Mouse (Mus musculus) limb, embryonic 14.5 days (tissue): Measurements from ENCODE around the gene Uchl1. TPM values are rescaled to one million over a fixed set of nuclear protein-coding genes. Genes with fewer than 3 reads are reported as not detected.

Experiments used
- ATAC-seq: fragments of 200-750 bp; cut with Nextera tagmentation; 2 replicates; pipeline ENCODE4 v1.8.0; 2017; ENCODE audit warnings: low read depth, moderate number of reproducible peaks, moderate TSS enrichment; ENCODE audit not compliant: low FRiP score
- DNase-seq: peaks from one replicate; pipeline ENCODE4 v3.0.0-alpha.2; 2015; ENCODE audit warnings: low spot score
- H3K27ac ChIP-seq: fragments of 300-500 bp; sonication (generic); replicated peaks from 2 replicates; pipeline ENCODE4 v1.5.1; 2014; ENCODE audit warnings: low read depth, mild to moderate bottlenecking, low read length, moderate library complexity, mixed read lengths
- H3K27me3 ChIP-seq: fragments of 300-500 bp; sonication (generic); 2 replicates; pipeline ENCODE4 v1.6.1; 2014; ENCODE audit warnings: low read length, mixed read lengths; ENCODE audit not compliant: control insufficient read depth, insufficient read depth
- H3K36me3 ChIP-seq: fragments of 300-500 bp; sonication (generic); 2 replicates; pipeline ENCODE4 v1.6.1; 2014; ENCODE audit warnings: mild to moderate bottlenecking, low read length, moderate library complexity, mixed read lengths; ENCODE audit not compliant: control insufficient read depth, insufficient read depth
- H3K4me1 ChIP-seq: fragments of 300-500 bp; sonication (generic); 2 replicates; pipeline ENCODE4 v1.6.1; 2014; ENCODE audit warnings: antibody characterized with exemption, low read length, mixed read lengths; ENCODE audit not compliant: control insufficient read depth, insufficient read depth
- H3K4me2 ChIP-seq: fragments of 300-500 bp; sonication (generic); replicated peaks from 2 replicates; pipeline ENCODE4 v1.6.1; 2014; ENCODE audit warnings: low read depth, mild to moderate bottlenecking, low read length, moderate library complexity; ENCODE audit not compliant: severe bottlenecking
- H3K4me3 ChIP-seq: fragments of 300-500 bp; sonication (generic); replicated peaks from 2 replicates; pipeline ENCODE4 v1.5.1; 2014; ENCODE audit warnings: low read length
- H3K9ac ChIP-seq: fragments of 300-500 bp; sonication (generic); 2 replicates; pipeline ENCODE4 v1.6.1; 2014; ENCODE audit warnings: mild to moderate bottlenecking, low read depth, low read length, moderate library complexity; ENCODE audit not compliant: severe bottlenecking
- H3K9me3 ChIP-seq: fragments of 300-500 bp; sonication (generic); 2 replicates; pipeline ENCODE4 v1.6.1; 2016; ENCODE audit warnings: low read length; ENCODE audit not compliant: control insufficient read depth
- POLR2A ChIP-seq: fragments of 200-500 bp; IDR thresholded peaks from 2 replicates; pipeline ENCODE4 v1.8.0; 2012; ENCODE audit warnings: inconsistent platforms, mild to moderate bottlenecking, moderate library complexity, borderline replicate concordance; ENCODE audit not compliant: insufficient read depth, insufficient read length; ENCODE audit errors: extremely low read depth
- WGBS: fragments of 180-500 bp; shearing (Covaris S2); extraction: QIAGEN DNeasy Blood & Tissue Kit; methylation state at CpG from one replicate; pipeline ENCODE4 v1.1.7; 2014; 5-methylcytosine and 5-hydroxymethylcytosine counted together
- polyA plus RNA-seq, 2 experiments: library from polyadenylated mRNA; depleted of rRNA in 1 of 2; stranded (reverse) in 1 of 2; unstranded in 1 of 2; fragments of >200 nt; fragmentation: Nextera tagmentation in 1 of 2; extraction: Ambion mirVana in 1 of 2; gene quantifications; 2 replicates each; pipeline versions ENCODE4 v1.2.1 to v1.2.3; 2012 to 2014

Uchl1 gene
- polyA plus RNA-seq, 2 experiments = 81.0 to 105 TPM

- peaks cover 20% of the 10 kb centered on the region; the same call in 1 of the 2 replicates for H3K27me3 ChIP-seq
- peaks cover 12% of the 10 kb centered on the region; the same call in 1 of the 2 replicates for H3K4me1 ChIP-seq
- DNase-seq (no peak), ATAC-seq (no peak)
- H3K9ac ChIP-seq = no peak overlapping the region
- no peak for TF ChIP-seq POLR2A
- peaks cover 4% of the 10 kb centered on the region; the same call in 1 of the 2 replicates for H3K36me3 ChIP-seq
- H3K27ac ChIP-seq = no peak overlapping the region
- no peaks in the 10 kb centered on the region for H3K9me3 ChIP-seq
- no peak overlapping the region for H3K4me3 ChIP-seq
- 70% methylated on average over 10 of the region's 10 CpGs for WGBS
- no peak overlapping the region for H3K4me2 ChIP-seq
Observed at GRCm38 (mm10) chr5:66679222-66679621, 3.3 kb downstream of the Uchl1 start.

GRCm38 (mm10) chr5:66685930-66686329, 10.0 kb downstream of the Uchl1 start:
- Histone ChIP-seq H3K9me3 (no peaks in the 10 kb centered on the region), H3K4me1 (no peaks in the 10 kb centered on the region), H3K27ac (no peak overlapping the region), H3K27me3 (no peaks in the 10 kb centered on the region), H3K4me3 (no peak overlapping the region), H3K36me3 (peaks cover 6% of the 10 kb centered on the region), H3K4me2 (no peak overlapping the region), H3K9ac (no peak overlapping the region)
- no peak for DNase-seq
- TF ChIP-seq POLR2A = no peak
- 80% methylated on average over 2 of the region's 2 CpGs for WGBS
- ATAC-seq = no peak

GRCm38 (mm10) chr5:66686863-66687262, 11.0 kb downstream of the Uchl1 start:
- Histone ChIP-seq H3K9ac (no peak overlapping the region), H3K27ac (no peak overlapping the region), H3K27me3 (no peaks in the 10 kb centered on the region), H3K9me3 (no peaks in the 10 kb centered on the region), H3K4me2 (no peak overlapping the region), H3K4me1 (no peaks in the 10 kb centered on the region), H3K4me3 (no peak overlapping the region), H3K36me3 (peaks cover 6% of the 10 kb centered on the region)
- no peak for TF ChIP-seq POLR2A
- ATAC-seq (no peak), DNase-seq (no peak)
- WGBS = 80% methylated on average over 13 of the region's 13 CpGs

GRCm38 (mm10) chr5:66687737-66688136, 11.8 kb downstream of the Uchl1 start:
- Histone ChIP-seq H3K9ac (no peak overlapping the region), H3K4me1 (no peaks in the 10 kb centered on the region), H3K9me3 (no peaks in the 10 kb centered on the region), H3K27me3 (no peaks in the 10 kb centered on the region), H3K4me2 (no peak overlapping the region), H3K27ac (no peak overlapping the region), H3K36me3 (peaks cover 3% of the 10 kb centered on the region), H3K4me3 (no peak overlapping the region)
- DNase-seq (no peak), ATAC-seq (no peak)
- 76% methylated on average over 9 of the region's 9 CpGs for WGBS
- no peak for TF ChIP-seq POLR2A

- TF ChIP-seq POLR2A = no peak
- H3K36me3 ChIP-seq = peaks cover 2% of the 10 kb centered on the region; the same call in 1 of the 2 replicates
- no peak for ATAC-seq
Observed at GRCm38 (mm10) chr5:66688286-66688685, 12.4 kb downstream of the Uchl1 start.

GRCm38 (mm10) chr5:66689796-66690195, 13.9 kb downstream of the Uchl1 start:
- no peak for TF ChIP-seq POLR2A
- WGBS = 90% methylated on average over 9 of the region's 9 CpGs

More at GRCm38 (mm10) chr5:66688286-66688685, 12.4 kb downstream of the Uchl1 start:
- no peaks in the 10 kb centered on the region for H3K4me1 ChIP-seq
- H3K27me3 ChIP-seq = no peaks in the 10 kb centered on the region
- no peak for DNase-seq
- H3K9ac ChIP-seq = no peak overlapping the region
- H3K4me3 ChIP-seq = no peak overlapping the region
- H3K27ac ChIP-seq = no peak overlapping the region
- no peak overlapping the region for H3K4me2 ChIP-seq
- WGBS = 90% methylated on average over 5 of the region's 5 CpGs
- no peaks in the 10 kb centered on the region for H3K9me3 ChIP-seq

More at GRCm38 (mm10) chr5:66689796-66690195, 13.9 kb downstream of the Uchl1 start:
- ATAC-seq (no peak), DNase-seq (no peak)
- Histone ChIP-seq H3K27ac (no peak overlapping the region), H3K9me3 (no peaks in the 10 kb centered on the region), H3K27me3 (no peaks in the 10 kb centered on the region), H3K4me3 (no peak overlapping the region), H3K36me3 (no peaks in the 10 kb centered on the region; the same call in 1 of the 2 replicates), H3K9ac (no peak overlapping the region), H3K4me2 (no peak overlapping the region), H3K4me1 (no peaks in the 10 kb centered on the region)
